Mouse (Mus musculus) adrenal gland, adult 18-20 months (tissue): ENCODE measurements around the gene Cfdp1. TPM values are rescaled to one million over a fixed set of nuclear protein-coding genes. Genes with fewer than 3 reads are reported as not detected.

Experiments
- DNase-seq, 2 experiments: peaks; one replicate each; pipeline ENCODE4 v3.0.0; 2021 to 2022; ENCODE audit warnings: low spot score in 2 of 2
- long read RNA-seq, 2 experiments: library from polyadenylated mRNA; stranded (forward); transcript quantifications; one replicate each; pipeline ENCODE4 v2.0.0; 2021
- total RNA-seq, 2 experiments: library from RNA; stranded (reverse); gene quantifications; 1 replicate in 1 of 2; 2 replicates in 1 of 2; pipeline ENCODE4 v1.2.3; 2021

The Cfdp1 gene
- 10 to 100 TPM; 68.2 to 77.9 TPM for total RNA-seq
- long read RNA-seq, experiment 1, transcript Cfdp1-201 (7 exons, 1,178 nt) = major isoform, 50 of 54 reads
- long read RNA-seq, experiment 1, partial matches to known transcripts = 1 of 54 reads
- long read RNA-seq, experiment 1, other reads (novel, unspliced or antisense) = 3 of 54 reads
- long read RNA-seq, experiment 2, transcript Cfdp1-201 (7 exons, 1,178 nt) = major isoform, 140 of 163 reads
- long read RNA-seq, experiment 2, partial matches to known transcripts = 10 of 163 reads
- long read RNA-seq, experiment 2, other reads (novel, unspliced or antisense) = 13 of 163 reads

DNA sequence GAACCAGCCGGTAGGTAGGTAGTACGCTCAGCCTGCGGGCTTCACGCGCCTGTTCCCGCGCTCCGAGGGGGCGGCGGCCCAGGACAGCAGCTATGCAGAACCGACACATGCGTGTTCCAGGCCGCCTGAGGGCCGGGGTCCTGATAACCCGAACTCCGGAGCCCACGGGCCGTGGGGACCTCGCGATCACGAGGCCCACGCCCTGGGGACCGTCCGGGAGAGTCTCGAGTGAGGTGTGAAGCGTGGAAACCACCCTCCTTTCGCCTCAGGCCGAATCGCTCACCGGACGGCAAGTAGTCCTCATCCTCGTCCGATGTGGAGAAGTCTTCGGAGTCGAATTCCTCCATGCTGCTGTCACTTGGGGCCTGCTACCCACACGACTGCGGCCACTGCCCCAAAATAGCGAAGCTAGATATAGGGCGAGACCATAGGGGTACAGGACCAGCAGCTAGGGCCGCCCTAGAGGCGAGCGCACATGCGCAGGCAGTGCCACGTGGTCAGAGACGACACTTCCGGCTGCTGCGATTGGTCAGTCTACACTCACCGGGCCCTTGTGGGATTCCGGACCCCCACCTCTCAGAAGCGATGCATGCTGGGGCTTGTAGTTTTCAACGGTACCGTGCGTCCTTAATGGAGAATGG is at the start of gene Cfdp1:
TSS of gene Cfdp1 (minus strand) at position 431 of the 641 bp plus-strand sequence.
- peak; percentile 91 for DNase-seq

DNA sequence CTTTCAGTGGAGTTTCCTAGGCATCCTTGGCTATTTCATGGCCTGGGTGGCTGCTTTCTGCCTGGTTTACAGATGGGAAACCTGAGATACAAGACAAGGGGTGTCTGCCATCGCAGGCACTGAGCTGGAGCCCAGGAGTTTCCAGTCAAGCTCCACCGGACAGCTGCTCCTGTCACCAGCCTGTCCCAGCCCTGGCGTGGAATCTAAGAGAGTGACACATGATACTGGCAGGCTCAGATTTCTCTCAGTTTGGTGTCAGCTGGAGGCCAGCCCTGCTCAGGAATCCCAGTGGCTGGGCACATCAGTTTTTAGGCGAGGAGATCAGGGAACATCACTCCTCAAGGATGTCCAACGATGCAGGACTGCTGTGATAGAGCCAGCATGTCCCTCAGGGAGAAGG is 48.0 kb upstream of the Cfdp1 start:
- no peak for DNase-seq

DNA sequence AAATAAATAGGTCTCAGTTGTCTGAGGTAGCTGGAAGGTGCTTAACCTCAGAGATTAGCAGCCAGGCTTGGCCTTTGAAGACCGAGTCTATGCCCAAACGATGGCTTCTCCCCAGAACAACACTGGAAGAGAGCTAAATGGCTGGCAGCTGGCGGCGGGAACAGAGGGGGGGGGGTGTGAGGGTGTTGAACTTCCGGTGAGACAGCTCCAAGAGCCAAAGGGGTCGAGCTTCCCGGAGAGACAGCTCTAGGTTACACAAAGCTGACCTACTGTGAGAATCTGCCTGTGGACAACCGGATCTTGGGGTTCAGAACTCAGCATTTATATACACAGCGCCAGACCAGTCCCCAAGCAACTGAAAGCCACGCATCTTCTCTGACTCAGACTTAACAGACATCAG is 44.5 kb upstream of the Cfdp1 start:
- DNase-seq = no peak

DNA sequence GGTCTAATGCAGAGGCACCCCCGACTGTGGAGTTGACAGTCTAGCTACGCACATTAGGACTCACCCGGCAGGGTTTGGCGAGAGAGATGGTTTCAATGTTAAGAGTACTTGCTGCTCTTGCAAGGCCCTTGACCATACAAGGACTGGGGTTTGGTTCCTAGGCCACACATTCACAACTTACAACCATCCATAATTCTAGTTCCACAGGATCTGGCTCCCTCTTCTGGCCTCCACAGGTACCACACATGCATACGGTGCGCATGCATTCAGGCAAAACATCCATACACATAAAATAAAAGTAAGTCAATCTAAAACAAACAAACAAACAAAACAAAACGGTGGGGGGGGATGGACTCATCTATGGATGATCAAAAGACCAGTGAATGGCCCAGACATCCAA is 40.9 kb upstream of the Cfdp1 start:
- DNase-seq = no peak

DNA sequence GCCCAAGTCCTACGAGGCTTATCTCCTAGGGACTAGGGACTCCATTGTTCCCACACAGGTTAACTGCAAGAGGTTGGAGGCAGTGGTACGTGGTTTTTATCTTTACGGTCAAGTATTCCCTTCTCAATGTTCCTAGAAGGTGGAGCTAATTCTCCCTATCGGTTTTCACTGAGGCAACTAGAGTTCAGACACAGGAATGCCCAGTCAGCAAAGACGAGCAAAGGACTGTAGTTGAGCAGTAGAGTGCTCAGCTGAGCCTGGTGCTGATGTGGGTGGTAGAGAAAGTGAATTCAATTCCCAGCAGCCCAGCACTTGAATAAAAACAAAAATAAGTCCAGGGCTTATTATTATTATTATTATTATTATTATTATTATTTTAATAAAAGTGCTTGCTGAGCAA is 38.5 kb upstream of the Cfdp1 start:
- no peak for DNase-seq

DNA sequence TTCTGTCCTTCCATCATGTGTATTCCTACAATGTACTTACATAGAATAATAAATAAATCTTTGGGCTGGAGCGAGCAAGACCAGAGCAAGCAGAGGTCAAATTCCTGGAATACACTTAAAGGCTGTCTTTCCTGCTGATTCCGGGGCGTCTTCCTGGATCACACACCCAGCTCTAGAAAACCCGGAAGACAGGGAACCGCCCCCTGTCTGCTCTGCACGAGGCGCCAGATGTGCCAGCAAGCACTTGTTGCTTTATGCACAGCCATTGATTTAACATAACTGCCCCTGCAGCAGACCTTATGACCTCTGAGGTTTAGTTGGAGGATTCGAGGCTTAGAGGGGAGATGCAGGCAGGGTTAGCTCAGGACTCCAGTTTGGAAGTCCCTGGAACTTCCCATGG is 37.9 kb upstream of the Cfdp1 start:
- DNase-seq = no peak

DNA sequence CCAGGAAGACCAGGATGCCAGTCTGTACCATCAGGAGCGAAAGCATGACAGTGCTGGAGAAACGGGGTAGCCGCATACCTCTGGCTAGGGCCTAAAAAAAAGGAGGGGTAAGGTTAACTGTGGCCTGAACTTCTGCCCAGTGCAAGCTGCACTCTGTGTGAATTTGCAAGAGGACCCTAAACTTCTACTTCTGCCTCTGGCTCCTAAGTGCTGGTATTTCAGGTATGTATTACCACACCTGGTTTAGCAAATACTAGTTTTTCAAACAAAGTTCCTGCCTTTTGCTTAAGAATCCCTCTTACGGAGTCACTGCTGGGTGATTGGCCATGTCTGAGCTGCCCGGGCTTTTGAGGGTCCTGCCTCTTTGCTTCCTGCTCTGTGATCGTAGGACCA is 36.8 kb upstream of the Cfdp1 start:
- no peak for DNase-seq

DNA sequence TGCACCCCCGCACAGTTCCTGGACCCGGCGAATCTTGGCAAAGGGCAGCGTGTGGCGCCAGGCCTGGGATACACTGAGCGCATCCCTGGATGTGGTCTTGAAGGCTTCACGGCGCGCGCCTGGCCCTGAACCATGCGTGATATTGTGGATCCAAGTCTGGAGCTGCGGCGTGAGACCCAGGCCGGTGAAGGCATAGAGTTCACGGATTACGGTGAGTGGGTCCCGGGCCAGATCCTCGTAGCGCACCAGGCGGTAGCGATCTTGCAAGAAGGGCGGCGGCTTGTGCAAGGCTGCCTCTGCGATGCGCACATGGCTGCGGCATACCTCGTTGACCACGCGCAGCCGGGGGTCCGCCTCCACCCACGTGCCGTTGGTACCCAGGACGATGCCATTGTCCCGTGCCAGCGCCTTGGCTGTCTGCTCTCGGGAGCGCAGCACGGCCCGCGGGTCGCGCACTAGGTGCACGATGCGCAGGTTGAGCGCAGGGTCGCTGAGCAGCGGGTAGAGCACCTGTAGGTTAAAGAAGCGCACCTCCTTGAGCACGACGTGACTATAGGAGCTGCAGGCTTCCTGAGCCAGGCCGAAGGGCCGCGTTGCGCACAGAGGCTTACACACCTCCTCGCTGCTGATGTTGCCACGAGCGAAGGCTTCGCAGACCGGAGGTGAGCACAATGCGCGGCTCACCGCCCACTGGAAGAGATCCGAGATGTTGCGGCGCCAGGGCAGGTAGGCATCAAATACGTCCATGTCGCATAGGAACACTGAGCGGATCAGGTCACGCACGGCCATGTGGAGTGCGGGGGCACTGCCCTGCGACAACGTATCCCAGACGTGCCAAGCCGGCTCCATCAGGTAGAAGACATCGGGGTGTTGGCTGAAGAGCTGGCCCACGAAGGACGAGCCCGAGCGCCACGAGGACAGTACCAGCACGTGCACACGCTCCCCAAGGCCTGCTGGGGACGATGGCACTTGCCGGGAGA is 36.1 kb upstream of the Cfdp1 start:
- DNase-seq = no peak

DNA sequence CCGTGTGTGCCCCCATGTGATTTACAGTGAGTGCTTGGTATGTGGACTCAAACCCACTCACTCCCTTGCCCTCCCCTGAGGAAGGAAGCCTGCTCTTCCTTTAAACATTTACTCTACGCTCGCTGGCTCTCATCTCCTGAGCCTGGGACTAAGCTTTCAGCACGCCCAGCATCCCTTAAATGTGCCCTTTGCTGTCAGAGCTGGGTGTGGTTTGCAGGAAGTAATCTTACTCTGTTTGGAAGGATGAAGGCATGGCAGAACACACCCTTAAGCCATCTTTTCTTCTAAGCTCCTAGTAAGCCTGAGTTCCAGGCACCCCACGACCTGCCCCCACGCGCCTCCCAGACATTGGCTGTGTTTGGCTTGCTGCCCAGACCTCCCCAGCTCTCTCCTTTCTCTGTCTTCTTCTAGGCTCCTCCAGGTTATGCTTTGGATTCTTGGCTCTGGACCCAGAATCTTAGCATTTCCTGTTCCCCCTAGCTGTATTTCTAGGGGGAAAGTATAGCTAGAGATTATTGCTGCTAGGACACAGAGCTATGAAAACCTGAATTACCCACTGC is 34.1 kb upstream of the Cfdp1 start:
- no peak for DNase-seq

DNA sequence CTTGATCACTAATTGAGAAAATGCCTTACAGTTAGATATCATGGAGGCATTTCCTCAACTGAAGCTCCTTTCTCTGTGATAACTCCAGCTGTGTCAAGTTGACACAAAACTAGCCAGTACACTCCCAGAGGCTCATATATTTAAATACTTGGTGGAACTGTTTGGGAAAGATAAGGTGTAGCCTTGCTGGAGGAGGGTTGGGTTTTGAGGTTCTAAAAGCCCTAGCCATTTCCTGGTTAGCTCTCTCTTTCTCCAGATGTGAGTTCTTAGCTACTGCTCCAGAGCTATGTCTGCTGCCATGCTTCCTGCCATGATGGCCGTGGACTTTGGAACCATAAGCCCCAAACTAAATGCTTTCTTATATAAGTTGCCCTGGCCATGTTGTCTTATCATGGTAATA is 33.4 kb upstream of the Cfdp1 start:
- no peak for DNase-seq

DNA sequence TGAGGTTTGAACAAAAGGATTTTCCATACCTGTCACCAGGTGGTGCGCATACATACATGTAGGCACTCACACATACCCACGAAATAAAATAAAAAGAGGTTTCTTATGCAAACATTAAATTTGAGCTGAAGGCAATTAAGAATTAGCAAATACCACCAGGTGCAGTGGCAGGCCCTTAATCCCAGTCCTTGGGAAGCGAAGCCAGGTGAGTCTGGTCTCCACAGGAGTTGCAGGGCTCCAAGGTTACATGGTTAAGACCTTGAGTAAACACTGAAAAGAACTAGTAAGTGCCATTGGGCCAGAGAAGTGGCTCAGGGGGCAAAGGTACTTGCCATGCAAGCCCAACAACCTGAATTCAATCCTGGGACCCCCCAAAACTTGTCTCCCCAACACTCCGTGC is 29.5 kb upstream of the Cfdp1 start:
- DNase-seq = no peak

DNA sequence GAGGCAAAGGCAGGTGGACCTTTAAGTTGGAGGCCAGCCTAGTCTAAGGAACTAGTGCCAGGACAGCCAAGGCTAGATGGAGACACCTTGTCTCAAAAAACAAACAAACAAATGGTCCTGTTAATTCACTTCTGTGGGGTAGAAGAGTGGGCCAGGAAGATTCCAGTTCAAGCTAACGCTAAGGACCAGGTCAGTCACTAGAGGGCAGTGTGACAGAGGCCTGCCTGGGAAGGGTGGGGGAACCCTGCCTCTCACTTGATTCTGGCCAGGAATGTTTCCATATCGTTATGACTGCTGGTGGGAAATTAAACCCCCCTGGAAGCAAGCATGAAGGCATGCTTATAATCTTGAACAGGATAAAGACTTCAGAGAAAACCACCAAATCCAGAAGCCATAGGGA is 27.5 kb upstream of the Cfdp1 start:
- DNase-seq = peak; percentile 22 to 39

DNA sequence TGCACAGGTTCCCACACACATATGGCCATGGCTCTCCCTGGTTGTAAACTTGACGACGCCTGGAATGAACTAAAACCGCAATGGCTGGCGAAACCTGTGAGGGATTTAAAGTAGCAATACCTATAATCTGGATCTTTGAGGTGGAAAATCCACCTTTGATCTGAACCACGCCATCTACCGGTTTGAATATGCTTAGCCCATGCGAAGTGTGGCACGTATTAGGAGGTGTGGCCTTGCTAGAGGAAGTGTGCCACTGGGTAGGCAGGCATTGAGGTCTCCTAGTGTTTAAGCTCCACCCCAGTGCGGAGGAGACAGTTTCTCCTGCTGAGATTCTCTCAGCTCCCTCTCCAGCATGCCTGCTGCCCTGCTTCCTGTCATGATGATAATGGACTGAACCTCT is 23.6 kb upstream of the Cfdp1 start:
- DNase-seq = no peak

DNA sequence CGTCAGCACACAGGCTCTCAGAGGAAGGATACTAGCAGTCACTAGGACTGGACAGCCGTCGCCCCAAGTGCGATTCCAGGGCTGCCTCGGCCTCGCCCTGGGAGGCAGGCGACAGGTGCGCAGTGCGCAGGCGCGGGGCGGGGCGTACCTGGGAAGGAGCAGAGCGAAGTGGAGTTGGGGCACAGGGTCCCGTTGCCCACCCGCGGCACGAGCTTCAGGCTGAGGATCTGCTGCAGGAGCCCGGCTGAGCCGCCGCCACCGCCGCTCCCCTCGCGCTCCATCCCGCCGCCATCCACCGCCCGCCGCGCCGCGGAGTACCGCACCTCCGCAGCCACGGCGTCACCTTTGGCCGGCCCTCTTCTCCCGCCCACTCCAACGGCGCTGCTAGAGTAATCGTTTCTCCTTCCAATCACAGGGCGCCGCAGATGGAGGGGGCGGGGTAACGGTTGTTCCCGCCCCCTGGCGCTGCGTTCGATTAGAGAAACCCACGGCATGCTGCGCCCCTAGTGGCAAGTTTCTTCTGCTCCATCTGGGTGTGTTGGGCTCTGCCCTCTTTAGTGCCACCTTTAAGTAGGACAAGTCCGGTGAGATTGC is 22.4 kb upstream of the Cfdp1 start, which contains the start of gene Tmem170:
TSS of gene Tmem170 (minus strand) at position 396 of the 594 bp plus-strand sequence.
- DNase-seq = peak; percentile 96 to 97

DNA sequence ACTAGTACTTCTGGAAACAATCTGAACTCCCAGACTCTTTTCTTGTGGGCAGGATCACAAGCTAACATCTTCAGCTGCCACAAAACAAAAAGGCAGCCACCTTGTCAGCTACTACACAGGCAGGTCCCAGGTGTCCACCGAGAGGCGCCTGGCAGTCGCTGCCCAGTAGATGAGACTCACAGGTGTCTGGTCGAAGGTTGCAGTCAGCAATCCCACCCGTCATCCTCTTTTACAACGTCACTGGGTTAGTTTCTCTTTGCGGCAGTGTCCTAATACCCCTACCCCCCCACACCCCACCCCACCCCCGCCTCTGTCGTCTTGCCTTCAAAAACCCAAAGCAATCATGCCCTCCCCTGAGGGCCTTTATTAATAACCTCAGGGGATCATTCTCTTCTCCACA is 21.7 kb upstream of the Cfdp1 start:
- no peak for DNase-seq

DNA sequence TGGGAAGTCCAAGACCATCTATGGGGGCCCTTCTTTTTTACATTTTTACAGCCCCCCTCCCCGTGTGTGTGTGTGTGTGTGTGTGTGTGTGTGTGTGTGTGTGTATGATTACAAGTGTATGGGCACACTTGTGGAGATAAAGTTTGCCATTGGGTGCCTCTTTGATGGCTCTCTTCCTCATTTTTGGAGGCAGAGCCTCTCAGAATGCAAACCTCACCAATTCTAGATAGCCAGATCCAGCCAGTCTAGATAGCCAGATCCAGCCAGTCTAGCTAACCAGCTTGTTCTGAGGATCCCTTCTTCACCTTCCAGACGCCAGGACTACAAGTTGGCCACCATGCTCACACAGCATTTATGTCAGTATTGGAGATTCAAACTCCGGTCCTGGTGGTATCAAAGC is 17.2 kb upstream of the Cfdp1 start:
- no peak for DNase-seq

DNA sequence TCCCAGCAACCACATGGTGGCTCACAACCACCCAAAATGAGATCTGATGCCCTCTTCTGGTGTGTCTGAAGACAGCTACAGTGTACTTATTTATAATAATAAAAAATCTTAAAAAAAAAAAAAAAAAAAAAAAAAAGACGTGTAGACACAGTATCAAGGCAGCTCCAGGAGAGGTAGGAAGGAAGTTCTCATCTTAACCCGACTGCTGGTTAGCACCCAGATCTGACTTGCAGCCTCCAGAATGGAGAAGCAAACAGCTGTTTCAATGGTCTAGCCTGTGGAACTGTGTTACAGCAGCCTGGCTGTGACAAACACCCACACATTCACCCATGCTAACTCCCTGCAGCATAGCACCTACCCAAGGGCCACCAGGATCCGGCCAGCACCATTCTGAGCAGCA is 16.3 kb upstream of the Cfdp1 start:
- no peak for DNase-seq

DNA sequence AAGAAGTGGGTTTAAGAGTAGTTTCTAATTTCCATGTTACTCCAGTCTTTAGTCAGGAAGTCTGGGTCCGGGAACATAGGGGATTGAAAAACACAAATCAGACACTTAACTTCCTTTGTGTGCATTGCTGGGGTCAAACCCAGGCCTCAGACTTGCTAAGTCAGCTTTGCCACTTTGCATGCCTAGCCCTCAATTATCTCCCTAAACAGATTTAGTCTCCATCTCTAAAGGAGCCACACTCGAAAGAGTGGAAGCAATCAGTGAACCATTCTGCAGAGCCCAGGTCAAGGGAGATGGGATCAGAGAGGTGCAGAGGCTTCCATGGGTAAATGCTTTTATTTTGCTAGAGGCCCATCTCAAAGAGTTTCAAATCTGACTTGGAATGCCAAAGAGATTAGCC is 14.6 kb upstream of the Cfdp1 start:
- no peak for DNase-seq

DNA sequence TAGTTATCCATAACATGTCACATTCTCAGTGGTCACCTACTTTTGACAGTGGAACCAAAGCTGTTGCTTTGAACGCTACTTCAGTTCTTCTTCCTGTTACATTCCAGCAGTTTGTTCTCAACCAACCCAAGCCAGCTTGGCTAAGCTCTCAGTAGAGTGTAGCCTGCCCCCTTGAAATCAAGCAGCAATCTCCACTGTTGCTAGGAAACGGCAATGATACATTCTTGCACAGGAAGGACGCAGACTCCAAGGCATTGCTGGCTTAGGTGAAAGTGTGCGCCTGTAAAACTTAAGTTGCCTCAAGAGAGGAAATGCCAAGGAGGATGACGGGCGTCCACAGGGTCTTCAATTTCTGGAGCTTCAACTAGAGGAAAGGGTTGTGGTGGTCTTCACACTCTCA is 11.8 kb upstream of the Cfdp1 start:
- DNase-seq = no peak

DNA sequence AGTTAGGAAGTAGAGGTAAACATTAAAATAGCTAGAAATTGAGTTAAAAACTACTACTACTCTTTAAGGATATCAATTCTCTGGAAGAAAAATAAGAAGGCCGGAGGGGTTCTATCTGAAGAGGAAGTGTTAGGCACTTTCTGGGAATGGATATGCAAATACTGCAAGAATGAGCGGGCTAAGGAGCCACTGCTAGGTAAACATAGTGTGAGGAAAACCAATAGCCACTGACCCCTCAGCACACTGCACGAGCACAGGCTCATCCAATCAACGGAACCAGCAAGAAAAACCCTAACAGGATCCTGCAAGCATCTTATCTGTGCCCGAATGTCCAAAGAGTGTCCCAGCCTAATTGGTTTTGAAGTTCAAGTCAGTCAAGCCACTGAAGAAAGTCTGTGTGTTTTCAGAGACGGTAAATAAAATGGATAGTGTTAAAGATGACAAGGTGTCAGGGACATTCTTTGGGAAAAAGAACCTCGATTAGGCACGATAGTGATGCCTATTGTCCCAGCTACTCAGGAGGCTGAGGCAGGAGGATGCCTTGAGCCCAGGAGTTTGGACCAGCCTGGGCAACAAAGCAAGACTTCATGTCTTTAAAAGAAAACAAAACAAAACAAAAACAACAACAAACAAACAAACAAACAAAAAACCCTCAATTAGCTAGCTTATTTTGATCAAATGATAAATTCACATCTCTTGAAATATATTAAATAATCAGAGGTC is 11.2 kb upstream of the Cfdp1 start:
- DNase-seq = no peak
